Mouse (Mus musculus): Measurements from ENCODE around the gene Myl4.

GRCm38 (mm10) chr11:104609033-104609684 is 58.7 kb downstream of the Myl4 start:
- TF ChIP-seq POLR2A (IDR thresholded peaks at IDR 0.05; ENCODE audit: extremely low read depth, insufficient read depth, low read length) (no peak), CTCF (IDR thresholded peaks at IDR 0.05; ENCODE audit: low read depth, low read length) (no peak)
